Mouse (Mus musculus) left cerebral cortex, adult 2 months (tissue): ENCODE measurements around the gene Cstf1. TPM values are rescaled to one million over a fixed set of nuclear protein-coding genes. Genes with fewer than 3 reads are reported as not detected.

Source experiments
- DNase-seq, 2 experiments: peaks; one replicate each; pipeline ENCODE4 v3.0.0; 2021 to 2022; ENCODE audit warnings: low spot score in 2 of 2, mixed read lengths in 1 of 2; ENCODE audit errors: extremely low spot score in 1 of 2
- H3K27ac ChIP-seq: fragments of 200-600 bp; 2 replicates; pipeline ENCODE4 v1.8.1; 2022
- H3K4me3 ChIP-seq: fragments of 200-600 bp; 2 replicates; pipeline ENCODE4 v1.8.1; 2022
- CTCF ChIP-seq: fragments of 200-600 bp; IDR thresholded peaks from 2 replicates; pipeline ENCODE4 v1.8.1; 2022; ENCODE audit warnings: antibody characterized with exemption, mild to moderate bottlenecking, moderate library complexity
- intact Hi-C: fragments of 180-260 bp; cut with DNase I; formaldehyde crosslinking; loops from one replicate; pipeline ENCODE4 v1.15.1; 2025
- long read RNA-seq, 2 experiments: library from polyadenylated mRNA; stranded (forward); transcript quantifications; one replicate each; pipeline ENCODE4 v2.0.0; 2021; ENCODE audit warnings: borderline mapping rate in 2 of 2
- total RNA-seq, 2 experiments: library from RNA; stranded (reverse); gene quantifications; 2 replicates each; pipeline ENCODE4 v1.2.3; 2021

Cstf1 gene
- total RNA-seq = 10 to 100 TPM; 22.1 to 23.8 TPM
- long read RNA-seq, experiment 1, transcript Cstf1-201 (6 exons, 3,451 nt) = major isoform, 14 of 41 reads
- long read RNA-seq, experiment 1, partial matches to known transcripts = 11 of 41 reads
- long read RNA-seq, experiment 1, other reads (novel, unspliced or antisense) = 16 of 41 reads
- long read RNA-seq, experiment 2, transcript Cstf1-201 (6 exons, 3,451 nt) = major isoform, 13 of 26 reads
- long read RNA-seq, experiment 2, partial matches to known transcripts = 6 of 26 reads
- long read RNA-seq, experiment 2, other reads (novel, unspliced or antisense) = 7 of 26 reads

GRCm38 (mm10) chr2:172370411-172371223 lies at the start of gene Cstf1, which contains the start of gene Aurka:
Gene Cstf1, plus strand, starts transcription at chr2:172370681.
Gene Aurka, minus strand, starts transcription at chr2:172370535.
- peak; percentile 93 to 94 for DNase-seq
- intact Hi-C loops = loop anchor here (2.0 kb wide), 2 partner anchors 26 to 70 kb away; partner anchors contain the start of genes Fam210b and Rtf2

DNA sequence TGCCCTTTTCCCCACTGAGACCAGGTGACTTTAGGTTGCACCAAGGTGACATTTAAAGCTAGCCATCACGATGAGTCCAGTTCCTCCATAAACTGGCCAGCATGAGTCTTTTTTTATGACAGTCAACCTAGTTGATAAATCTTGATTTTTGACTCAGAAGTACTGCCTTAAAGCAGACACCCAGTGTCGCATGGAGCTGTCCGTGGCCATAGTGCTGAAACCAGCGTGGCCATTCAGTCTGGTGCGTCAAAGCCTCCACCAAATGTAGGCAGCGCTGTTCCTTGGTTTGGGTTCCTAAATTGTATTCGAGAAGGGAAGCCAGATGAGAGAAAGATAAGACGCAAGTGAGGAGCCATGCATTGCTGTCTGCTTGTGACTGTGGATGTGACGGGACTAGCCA lies 49.6 kb upstream of the Cstf1 start:
- intact Hi-C loops = loop anchor here (10.0 kb wide), 1 partner anchor 1406 kb away; no protein-coding TSS in a partner anchor
- no peak for TF ChIP-seq CTCF
- no peak for DNase-seq

More at GRCm38 (mm10) chr2:172370411-172371223, at the start of gene Cstf1, which contains the start of gene Aurka:
- TF ChIP-seq CTCF = no peak
- peak within 1 kb of the TSS; percentile 66 for H3K4me3 ChIP-seq
- peak within 1 kb of the TSS; percentile 93 for H3K27ac ChIP-seq

DNA sequence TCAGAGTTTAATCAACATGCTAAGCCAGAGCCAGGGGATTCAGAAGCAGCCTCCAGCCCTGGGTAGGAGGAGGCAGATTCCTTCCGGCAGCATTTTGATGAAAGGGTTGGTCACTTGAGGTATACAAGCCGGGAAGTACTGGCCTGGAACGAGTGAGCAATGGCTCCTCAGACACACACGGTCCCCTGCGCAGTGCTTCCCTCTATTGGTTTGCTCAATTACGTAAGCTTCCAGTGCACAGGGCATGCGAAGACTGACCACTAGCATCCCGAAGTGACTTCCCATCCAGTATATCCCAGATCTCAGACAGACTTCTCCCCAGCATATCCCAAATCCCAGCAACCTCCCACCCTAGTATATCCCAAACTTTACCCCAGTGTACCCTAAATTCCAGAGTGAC lies 42.2 kb upstream of the Cstf1 start:
- no peak for TF ChIP-seq CTCF
- no peak for DNase-seq
- H3K4me3 ChIP-seq = no peak overlapping the region
- intact Hi-C loops = loop anchor here (10.0 kb wide), 1 partner anchor 1413 kb away; no protein-coding TSS in a partner anchor
- H3K27ac ChIP-seq = no peak overlapping the region

More for the DNA sequence above, 49.6 kb upstream of the Cstf1 start:
- H3K27ac ChIP-seq = no peak overlapping the region
- H3K4me3 ChIP-seq = no peak overlapping the region

DNA sequence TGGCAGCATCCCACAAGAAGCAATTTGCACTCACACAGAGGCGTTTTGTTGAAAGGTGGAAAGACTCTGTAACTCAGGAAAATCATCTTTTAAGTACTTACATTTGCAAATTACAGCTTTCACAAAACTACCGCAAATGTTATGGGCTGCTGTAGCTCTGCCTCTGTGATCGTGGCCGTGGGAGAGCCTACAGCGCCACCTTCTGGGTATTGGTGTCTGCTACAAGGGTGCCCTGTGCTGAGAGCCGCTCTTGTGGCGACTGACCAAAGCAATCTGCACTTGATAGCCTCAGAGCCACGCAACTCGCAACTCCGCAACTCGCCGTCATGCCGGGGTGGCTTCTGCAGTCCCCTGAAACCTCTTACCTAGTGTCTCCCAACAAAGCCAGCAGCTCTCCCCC lies 41.3 kb upstream of the Cstf1 start:
- peak; percentile 80 to 85 for DNase-seq
- Histone ChIP-seq H3K27ac (no peak overlapping the region), H3K4me3 (no peak overlapping the region)
- intact Hi-C loops = loop anchor here (1.0 to 10.0 kb wide), 3 partner anchors 81 to 1414 kb away; partner anchors contain the start of gene Mc3r
- peak; percentile 91 for TF ChIP-seq CTCF

DNA sequence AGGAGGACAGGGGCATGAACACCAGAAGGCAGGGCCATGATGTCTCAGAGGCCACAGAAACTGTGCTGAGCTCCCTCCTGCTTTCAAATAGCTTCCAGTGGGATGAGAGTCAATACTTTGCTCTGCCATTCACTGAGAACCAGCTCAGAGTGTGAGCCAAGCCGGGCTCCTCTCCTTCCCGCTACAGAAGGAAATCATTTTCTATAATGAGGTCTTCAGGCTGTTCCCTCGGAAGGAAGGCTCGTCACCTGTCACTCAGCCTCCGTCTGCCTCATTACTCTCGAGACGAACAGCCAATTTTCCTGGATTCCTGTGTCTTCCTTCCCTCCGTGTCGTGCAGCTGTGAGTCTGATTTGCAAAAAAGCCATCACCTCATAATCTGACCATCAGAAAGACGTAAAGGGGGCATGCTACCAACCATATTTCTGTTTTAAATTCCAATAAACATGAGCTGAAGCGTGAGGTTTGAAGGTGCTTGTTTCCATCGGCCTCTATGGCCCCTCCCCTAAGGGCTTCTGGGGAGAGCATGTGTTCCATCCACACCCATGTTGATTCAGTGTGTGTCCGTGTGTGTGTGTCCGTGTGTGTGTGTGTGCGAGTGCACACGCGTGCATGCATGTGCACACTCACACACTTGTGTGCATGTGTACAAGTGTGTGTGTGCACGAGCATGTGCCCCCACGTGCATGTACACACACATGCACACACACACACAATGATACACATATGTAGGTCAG lies 32.1 kb upstream of the Cstf1 start:
- H3K27ac ChIP-seq = no peak overlapping the region
- intact Hi-C loops = no loop called here
- no peak for DNase-seq
- no peak overlapping the region for H3K4me3 ChIP-seq
- TF ChIP-seq CTCF = no peak

DNA sequence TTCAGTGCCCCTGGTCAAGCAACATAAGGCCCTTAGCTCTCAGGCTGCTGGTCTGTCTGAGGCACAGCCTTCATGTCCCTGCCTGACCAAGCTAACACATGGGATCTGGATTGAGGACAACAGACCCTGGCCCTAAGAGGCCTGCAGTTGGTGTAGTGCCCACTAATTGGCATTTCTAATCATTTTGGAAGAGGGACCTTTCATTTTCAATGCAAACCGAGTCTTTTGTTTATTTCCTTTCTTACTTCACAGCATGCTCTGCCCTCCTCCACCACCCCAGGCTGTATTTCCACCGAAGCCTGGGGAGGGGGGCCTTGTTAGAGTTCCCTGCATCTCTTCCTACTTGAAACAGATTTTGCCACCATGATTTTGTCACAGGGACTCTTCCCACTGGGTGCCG lies 29.5 kb upstream of the Cstf1 start:
- intact Hi-C loops = loop anchor here (10.0 kb wide), 1 partner anchor 1826 kb away; no protein-coding TSS in a partner anchor
- Histone ChIP-seq H3K27ac (no peak overlapping the region), H3K4me3 (no peak overlapping the region)
- TF ChIP-seq CTCF = no peak
- no peak for DNase-seq

- H3K27ac ChIP-seq = no peak overlapping the region
- H3K4me3 ChIP-seq = no peak overlapping the region
- DNase-seq = no peak
- intact Hi-C loops = loop anchor here (10.0 kb wide), 1 partner anchor 1827 kb away; no protein-coding TSS in a partner anchor
- no peak for TF ChIP-seq CTCF
Measured at GRCm38 (mm10) chr2:172341606-172342005, 28.9 kb upstream of the Cstf1 start.

- Histone ChIP-seq H3K4me3 (no peak overlapping the region), H3K27ac (no peak overlapping the region)
- DNase-seq = no peak
- TF ChIP-seq CTCF = no peak
- intact Hi-C loops = loop anchor here (2.0 to 10.0 kb wide), 2 partner anchors 27 to 1829 kb away; partner anchors contain the start of genes Aurka and Cstf1
Measured at GRCm38 (mm10) chr2:172343751-172344150, 26.7 kb upstream of the Cstf1 start.

GRCm38 (mm10) chr2:172344669-172345068 lies 25.8 kb upstream of the Cstf1 start:
- no peak for DNase-seq
- TF ChIP-seq CTCF = no peak
- Histone ChIP-seq H3K27ac (0 out of 2 replicates have a peak overlapping the region, but pooled peaks have one; percentile 19), H3K4me3 (no peak overlapping the region; the same call in 1 of the 2 replicates)
- intact Hi-C loops = loop anchor here (2.0 to 10.0 kb wide), 2 partner anchors 26 to 1830 kb away; partner anchors contain the start of genes Aurka and Cstf1

- intact Hi-C loops = loop anchor here (2.0 to 10.0 kb wide), 2 partner anchors 26 to 1830 kb away; partner anchors contain the start of genes Aurka and Cstf1
- peak within 1 kb of the TSS; percentile 28 for H3K27ac ChIP-seq
- H3K4me3 ChIP-seq = peak within 1 kb of the TSS; percentile 60
- peak; percentile 91 to 94 for DNase-seq
- TF ChIP-seq CTCF = no peak
Measured at GRCm38 (mm10) chr2:172345258-172345738, 25.2 kb upstream of the Cstf1 start, which contains the start of gene Fam210b. Gene Fam210b, plus strand, starts transcription at chr2:172345565.
